Mouse (Mus musculus) liver, embryonic 12.5 days (tissue): ENCODE data around the gene Gpatch8. TPM values are rescaled to one million over a fixed set of nuclear protein-coding genes. Genes with fewer than 3 reads are reported as not detected.
A peak's percentile ranks its signal among the peaks of the same experiment; 100 is the strongest.

Experiments
- ATAC-seq: fragments of 200-750 bp; cut with Nextera tagmentation; 2 replicates; pipeline ENCODE4 v1.8.0; 2017; ENCODE audit warnings: moderate number of reproducible peaks, mild to moderate bottlenecking, moderate library complexity
- H3K27ac ChIP-seq: fragments of 300-500 bp; sonication (generic); 2 replicates; pipeline ENCODE4 v1.5.1; 2016; ENCODE audit warnings: mild to moderate bottlenecking
- H3K27me3 ChIP-seq: fragments of 300-500 bp; sonication (generic); replicated peaks from 2 replicates; pipeline ENCODE4 v1.6.1; 2016; ENCODE audit warnings: mild to moderate bottlenecking, moderate library complexity
- H3K36me3 ChIP-seq: fragments of 300-500 bp; sonication (generic); 2 replicates; pipeline ENCODE4 v1.6.1; 2016; ENCODE audit warnings: mild to moderate bottlenecking, moderate library complexity
- H3K4me1 ChIP-seq: fragments of 300-500 bp; sonication (generic); 2 replicates; pipeline ENCODE4 v1.6.1; 2016
- H3K4me2 ChIP-seq: fragments of 300-500 bp; sonication (generic); 2 replicates; pipeline ENCODE4 v1.6.1; 2016; ENCODE audit warnings: mild to moderate bottlenecking, moderate library complexity
- H3K4me3 ChIP-seq: fragments of 300-500 bp; sonication (generic); 2 replicates; pipeline ENCODE4 v1.5.1; 2016; ENCODE audit warnings: mild to moderate bottlenecking, moderate library complexity
- H3K9ac ChIP-seq: fragments of 300-500 bp; sonication (generic); 2 replicates; pipeline ENCODE4 v1.6.1; 2016; ENCODE audit warnings: mild to moderate bottlenecking, moderate library complexity
- H3K9me3 ChIP-seq: fragments of 300-500 bp; sonication (generic); replicated peaks from 2 replicates; pipeline ENCODE4 v1.6.1; 2016; ENCODE audit warnings: mild to moderate bottlenecking, moderate library complexity
- WGBS: fragments of 180-500 bp; shearing (Covaris S2); methylation state at CpG from one replicate; pipeline ENCODE4 v1.1.7; 2016; ENCODE audit not compliant: insufficient replicate concordance; 5-methylcytosine and 5-hydroxymethylcytosine counted together
- polyA plus RNA-seq: library from polyadenylated mRNA; unstranded; fragments of >200 nt; fragmentation: Nextera tagmentation; extraction: Ambion mirVana; gene quantifications from 2 replicates; pipeline ENCODE4 v1.2.1, GENCODE M21; 2016

Gene Gpatch8
- polyA plus RNA-seq, 1 experiment from 2014 or later = 26.5 TPM

GRCm38 (mm10) chr11:102465713-102466436 lies 90.3 kb downstream of the Gpatch8 start:
- ATAC-seq = no peak
- H3K9me3 ChIP-seq = no peaks in the 10 kb centered on the region
- no peak overlapping the region for H3K4me3 ChIP-seq
- peaks cover 81% of the 10 kb centered on the region for H3K4me1 ChIP-seq
- no peaks in the 10 kb centered on the region; the same call in 1 of the 2 replicates for H3K36me3 ChIP-seq
- no peak overlapping the region for H3K9ac ChIP-seq
- 0 out of 2 replicates have a peak, but pooled peaks cover 7% of the 10 kb centered on the region for H3K27me3 ChIP-seq
- WGBS = 72% methylated on average over 26 of the region's 26 CpGs
- H3K4me2 ChIP-seq = peak overlapping the region; percentile 97; the same call in 1 of the 2 replicates
- no peak overlapping the region for H3K27ac ChIP-seq

GRCm38 (mm10) chr11:102464901-102465300 lies 91.3 kb downstream of the Gpatch8 start:
- Histone ChIP-seq H3K4me3 (no peak overlapping the region), H3K9me3 (no peaks in the 10 kb centered on the region), H3K4me2 (no peak overlapping the region), H3K9ac (no peak overlapping the region), H3K27me3 (0 out of 2 replicates have a peak, but pooled peaks cover 7% of the 10 kb centered on the region), H3K36me3 (no peaks in the 10 kb centered on the region; the same call in 1 of the 2 replicates), H3K4me1 (peaks cover 81% of the 10 kb centered on the region), H3K27ac (no peak overlapping the region)
- no peak for ATAC-seq
- 94% methylated on average over 6 of the region's 6 CpGs for WGBS

DNA sequence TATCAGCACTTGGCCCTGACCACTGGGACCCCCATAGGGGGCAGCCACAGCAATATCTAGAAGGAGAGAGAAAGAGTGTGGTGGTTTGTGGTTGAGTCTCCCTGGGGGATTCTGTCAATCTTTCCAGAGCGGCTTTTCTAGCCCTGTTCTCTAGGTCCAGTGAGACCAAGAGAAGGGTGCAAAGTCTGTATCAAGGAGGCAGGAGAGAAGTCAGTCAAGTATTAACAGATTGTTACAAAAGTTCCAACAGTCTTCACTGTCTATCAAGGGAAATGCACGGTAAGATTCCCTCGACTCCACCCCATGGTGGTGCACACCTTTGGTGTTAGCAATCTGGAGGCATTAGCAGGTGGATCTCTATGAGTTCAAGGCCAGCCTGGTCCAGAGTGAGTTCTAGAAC lies 94.4 kb downstream of the Gpatch8 start:
- Histone ChIP-seq H3K4me2 (no peak overlapping the region), H3K36me3 (no peaks in the 10 kb centered on the region; the same call in 1 of the 2 replicates), H3K27me3 (peaks cover 7% of the 10 kb centered on the region), H3K9me3 (no peaks in the 10 kb centered on the region), H3K4me1 (peaks cover 59% of the 10 kb centered on the region), H3K27ac (no peak overlapping the region), H3K9ac (peak overlapping the region; percentile 14; the same call in 1 of the 2 replicates), H3K4me3 (no peak overlapping the region)
- WGBS = 45% methylated on average over 3 of the region's 3 CpGs
- no peak for ATAC-seq

GRCm38 (mm10) chr11:102460541-102460940 lies 95.7 kb downstream of the Gpatch8 start:
- H3K27me3 ChIP-seq = peaks cover 5% of the 10 kb centered on the region
- H3K4me2 ChIP-seq = peak overlapping the region; percentile 42
- H3K36me3 ChIP-seq = no peaks in the 10 kb centered on the region
- H3K4me3 ChIP-seq = no peak overlapping the region
- H3K9me3 ChIP-seq = no peaks in the 10 kb centered on the region
- ATAC-seq = peak; percentile 72
- WGBS = 38% methylated on average over 16 of the region's 16 CpGs
- H3K4me1 ChIP-seq = peaks cover 59% of the 10 kb centered on the region
- H3K27ac ChIP-seq = peak overlapping the region; percentile 12; the same call in 1 of the 2 replicates
- peak overlapping the region; percentile 36; the same call in 1 of the 2 replicates for H3K9ac ChIP-seq

DNA sequence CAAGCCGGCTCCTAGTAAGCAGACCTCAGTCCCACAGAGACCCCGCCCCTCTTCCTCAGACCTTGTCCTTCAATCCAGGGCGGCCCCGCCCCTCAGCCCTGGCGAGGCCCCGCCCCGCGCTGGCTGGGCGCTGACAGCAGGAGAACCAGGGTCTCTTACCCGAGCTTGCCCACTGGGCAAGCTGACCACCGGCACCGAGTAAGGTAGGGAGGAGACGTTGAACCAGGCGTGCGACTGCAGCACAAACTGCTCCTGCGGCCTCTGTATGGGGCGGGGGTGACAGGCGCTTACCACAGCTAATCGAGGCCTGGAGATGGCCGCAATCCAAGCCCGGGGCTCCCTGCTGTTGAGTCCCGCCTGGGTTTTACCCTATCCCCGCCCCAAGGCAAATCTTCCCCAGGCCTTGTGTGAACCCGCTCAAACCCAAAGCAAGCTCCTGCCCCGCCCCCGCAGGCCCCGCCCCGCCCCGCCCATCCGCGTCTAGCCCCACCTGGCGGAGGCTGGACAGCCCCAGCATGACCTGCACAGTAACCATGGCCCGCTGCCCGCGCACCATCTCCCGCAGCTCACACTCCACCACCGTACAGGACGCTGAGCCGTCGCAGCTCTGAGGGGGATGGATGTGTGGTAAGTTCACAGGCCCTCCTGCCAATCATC lies 100.3 kb downstream of the Gpatch8 start:
- Histone ChIP-seq H3K36me3 (no peaks in the 10 kb centered on the region), H3K4me1 (peaks cover 37% of the 10 kb centered on the region), H3K27ac (no peak overlapping the region), H3K4me3 (peak overlapping the region; percentile 55), H3K9ac (peak overlapping the region; percentile 49), H3K9me3 (no peaks in the 10 kb centered on the region), H3K4me2 (peak overlapping the region; percentile 83), H3K27me3 (peaks cover 8% of the 10 kb centered on the region)
- 14% methylated on average over 38 of the region's 40 CpGs for WGBS
- peak; percentile 81 for ATAC-seq

DNA sequence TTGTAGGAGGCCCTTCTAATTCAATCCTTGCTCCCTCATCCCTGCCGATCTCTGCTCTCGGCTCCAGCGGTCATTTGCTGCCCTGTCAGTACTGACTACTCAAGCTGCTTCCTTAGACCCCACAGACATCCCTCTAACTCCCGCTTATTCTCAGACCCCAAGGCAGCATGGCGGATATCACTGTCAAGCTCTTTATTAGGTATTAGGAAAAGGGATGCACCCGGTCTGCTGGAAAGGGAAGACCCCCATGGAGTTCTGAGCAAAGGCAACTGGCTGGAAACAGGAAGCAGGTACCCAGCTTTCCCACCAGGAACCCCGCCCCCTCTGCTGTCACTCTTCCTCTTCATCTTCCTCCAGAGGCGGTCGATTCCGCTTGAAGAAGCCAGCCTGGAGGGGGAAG lies 103.1 kb downstream of the Gpatch8 start:
- no peak for ATAC-seq
- Histone ChIP-seq H3K27me3 (peaks cover 34% of the 10 kb centered on the region), H3K4me3 (no peak overlapping the region), H3K9me3 (no peaks in the 10 kb centered on the region), H3K36me3 (no peaks in the 10 kb centered on the region), H3K4me2 (no peak overlapping the region), H3K4me1 (peaks cover 23% of the 10 kb centered on the region), H3K27ac (no peak overlapping the region), H3K9ac (no peak overlapping the region)
- WGBS = 32% methylated on average over 10 of the region's 10 CpGs

DNA sequence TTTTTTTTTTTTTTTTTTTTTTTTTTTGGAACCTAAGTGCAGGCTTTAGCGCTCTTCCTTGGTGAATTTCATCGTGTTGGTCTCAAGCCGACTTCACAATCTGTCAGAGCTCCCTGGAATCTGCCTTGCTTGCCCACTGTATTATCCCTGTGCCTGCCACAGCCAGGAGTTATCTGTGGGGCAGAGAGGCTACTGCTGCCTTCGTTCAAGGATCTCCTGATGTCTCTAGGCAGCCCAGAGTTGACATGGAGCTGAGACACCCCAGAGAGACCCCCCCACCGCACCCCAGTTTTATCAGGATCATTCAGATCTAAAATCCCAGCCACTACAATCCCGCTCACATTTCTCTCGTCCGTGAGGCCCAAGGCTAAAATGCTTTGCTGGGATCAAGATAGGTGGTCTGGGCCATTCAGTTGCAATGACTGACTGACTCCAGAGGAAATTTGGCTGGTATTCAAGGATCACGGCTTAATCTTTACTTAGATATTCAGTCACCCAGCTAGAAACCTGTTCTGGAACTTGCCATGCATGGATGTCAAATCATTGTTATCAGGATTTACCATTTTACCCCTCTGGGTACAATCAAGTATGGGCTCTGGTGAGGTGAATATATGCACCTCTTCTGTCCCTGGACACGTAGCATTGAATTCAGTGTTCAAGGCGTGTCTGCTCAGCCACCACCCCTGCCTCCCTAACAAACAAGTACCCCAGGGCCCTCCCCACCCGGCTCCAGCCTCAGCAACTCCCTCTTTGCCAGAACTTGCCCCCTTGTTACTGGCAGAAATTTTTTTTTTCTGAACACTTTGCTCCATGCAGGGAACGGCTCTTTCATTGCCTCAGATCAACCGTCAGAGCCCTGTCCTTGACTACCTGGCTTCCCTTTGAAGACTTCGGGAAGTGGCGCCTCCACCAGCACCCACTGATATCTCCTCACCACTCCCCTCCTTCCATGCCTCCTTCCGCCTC lies 106.9 kb downstream of the Gpatch8 start:
- no peak for ATAC-seq
- WGBS = 47% methylated on average over 17 of the region's 17 CpGs

GRCm38 (mm10) chr11:102448327-102448726 lies 107.9 kb downstream of the Gpatch8 start:
- Histone ChIP-seq H3K27ac (no peak overlapping the region), H3K4me3 (no peak overlapping the region), H3K9me3 (no peaks in the 10 kb centered on the region), H3K9ac (no peak overlapping the region), H3K27me3 (peaks cover 79% of the 10 kb centered on the region), H3K36me3 (no peaks in the 10 kb centered on the region), H3K4me2 (no peak overlapping the region), H3K4me1 (peaks cover 34% of the 10 kb centered on the region)
- 15% methylated on average over 8 of the region's 8 CpGs for WGBS
- no peak for ATAC-seq

More for the DNA sequence above, 106.9 kb downstream of the Gpatch8 start:
- H3K9me3 ChIP-seq = no peaks in the 10 kb centered on the region
- H3K27ac ChIP-seq = no peak overlapping the region
- no peak overlapping the region for H3K4me2 ChIP-seq
- H3K4me1 ChIP-seq = peaks cover 34% of the 10 kb centered on the region
- no peak overlapping the region for H3K4me3 ChIP-seq
- H3K27me3 ChIP-seq = peaks cover 70% of the 10 kb centered on the region
- no peak overlapping the region for H3K9ac ChIP-seq
- no peaks in the 10 kb centered on the region for H3K36me3 ChIP-seq

GRCm38 (mm10) chr11:102447497-102447896 lies 108.7 kb downstream of the Gpatch8 start, which contains the start of gene Fam171a2:
Gene Fam171a2, minus strand, starts transcription at chr11:102447682.
- Histone ChIP-seq H3K36me3 (peaks cover 4% of the 10 kb centered on the region; the same call in 1 of the 2 replicates), H3K4me1 (peaks cover 34% of the 10 kb centered on the region), H3K9me3 (no peaks in the 10 kb centered on the region), H3K27me3 (peaks cover 78% of the 10 kb centered on the region), H3K4me3 (peak within 1 kb of the TSS; percentile 64), H3K4me2 (peak within 1 kb of the TSS; percentile 87), H3K9ac (peak within 1 kb of the TSS; percentile 72), H3K27ac (peak within 1 kb of the TSS; percentile 57)
- ATAC-seq = peak; percentile 62
- WGBS = under 1% methylated on average over 40 of the region's 40 CpGs

- H3K27me3 ChIP-seq = peaks cover 81% of the 10 kb centered on the region
- peaks cover 34% of the 10 kb centered on the region for H3K4me1 ChIP-seq
- H3K4me2 ChIP-seq = peak overlapping the region; percentile 87
- peak overlapping the region; percentile 64 for H3K4me3 ChIP-seq
- 1% methylated on average over 44 of the region's 49 CpGs for WGBS
- peak overlapping the region; percentile 72 for H3K9ac ChIP-seq
- peak; percentile 27 for ATAC-seq
- no peaks in the 10 kb centered on the region for H3K9me3 ChIP-seq
- peaks cover 4% of the 10 kb centered on the region; the same call in 1 of the 2 replicates for H3K36me3 ChIP-seq
- H3K27ac ChIP-seq = peak overlapping the region; percentile 57
Measured at GRCm38 (mm10) chr11:102446581-102447461, 109.4 kb downstream of the Gpatch8 start.
